Mouse (Mus musculus) brain, embryonic 18.5 days (tissue): ENCODE results near the gene Mterf1b.

ENCODE experiments used
- DNase-seq: peaks from one replicate; pipeline ENCODE4 v3.0.0-alpha.2; 2012; ENCODE audit warnings: low read depth, low spot score

The Mterf1b gene

DNA sequence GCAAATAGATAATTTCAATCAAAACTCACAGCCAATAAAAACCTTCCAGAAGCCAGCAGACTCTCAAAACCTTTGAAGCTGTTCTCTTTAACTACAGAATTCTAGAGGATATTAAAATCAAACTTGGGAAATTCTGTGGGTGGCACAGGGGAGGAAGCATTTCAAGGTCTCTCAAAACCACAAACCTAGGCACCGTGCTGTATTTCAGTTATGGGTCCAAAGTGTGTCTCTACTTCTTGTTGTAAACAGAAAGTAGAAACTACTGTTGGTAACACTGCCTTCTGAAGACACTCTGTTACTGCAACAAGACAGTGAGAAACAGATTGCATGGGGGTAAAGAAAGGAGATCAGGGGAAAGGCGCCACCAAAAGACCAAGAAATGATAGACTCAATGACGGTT is 52.8 kb downstream of the Mterf1b start:
- DNase-seq = no peak

DNA sequence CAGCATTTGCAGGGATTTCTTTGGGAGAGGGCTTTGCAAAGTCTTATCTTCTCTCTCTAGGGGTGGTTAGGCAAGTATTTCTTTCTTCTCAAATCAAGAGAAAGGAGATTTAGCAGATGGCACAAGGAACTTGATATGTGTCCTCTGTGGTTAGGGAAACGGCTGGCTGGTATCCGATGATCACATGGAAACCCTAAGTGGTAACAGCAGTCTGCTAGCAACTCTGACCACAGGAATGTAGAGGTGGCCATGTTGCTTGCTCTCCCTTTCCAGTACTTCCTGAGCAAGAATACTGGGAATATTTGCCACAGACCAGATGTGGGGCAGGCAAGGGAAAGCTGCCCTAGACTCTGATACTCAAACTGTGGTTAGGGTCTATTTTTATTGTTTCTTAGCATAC is 53.9 kb downstream of the Mterf1b start:
- DNase-seq = no peak
